Mouse (Mus musculus) large intestine, adult 2 months (tissue): ENCODE measurements around the gene Diaph3. TPM values are rescaled to one million over a fixed set of nuclear protein-coding genes. Genes with fewer than 3 reads are reported as not detected.

ENCODE experiments used
- DNase-seq: peaks from one replicate; pipeline ENCODE4 v3.0.0-alpha.2; 2012; ENCODE audit warnings: low read depth, low spot score
- WGBS: fragments of 180-500 bp; shearing (Covaris S2); methylation state at CpG from one replicate; pipeline ENCODE4 v1.1.7; 2018; 5-methylcytosine and 5-hydroxymethylcytosine counted together
- polyA plus RNA-seq: library from polyadenylated mRNA; depleted of rRNA; stranded (reverse); fragments of >200 nt; gene quantifications from 2 replicates; pipeline ENCODE4 v1.2.3, GENCODE M21; 2012

The Diaph3 gene
- polyA plus RNA-seq, 1 experiment: 0.57 TPM

GRCm38 (mm10) chr14:86869536-86869935 is 271.5 kb downstream of the Diaph3 start:
- WGBS: 85% methylated on average over 5 of the region's 5 CpGs
- peak; percentile 7 for DNase-seq

GRCm38 (mm10) chr14:86867143-86867542 is 273.9 kb downstream of the Diaph3 start:
- DNase-seq: no peak
- 76% methylated on average over 3 of the region's 3 CpGs for WGBS

GRCm38 (mm10) chr14:86864053-86864452 is 277.0 kb downstream of the Diaph3 start:
- no peak for DNase-seq
- 91% methylated on average over 3 of the region's 3 CpGs for WGBS

- 83% methylated on average over 11 of the region's 11 CpGs for WGBS
- DNase-seq: no peak
These were observed 279.6 kb downstream of the Diaph3 start for GRCm38 (mm10) chr14:86861277-86861946.

GRCm38 (mm10) chr14:86847154-86847810 is 293.8 kb downstream of the Diaph3 start:
- WGBS: 79% methylated on average over 4 of the region's 4 CpGs

GRCm38 (mm10) chr14:86844075-86844474 is 297.0 kb downstream of the Diaph3 start:
- WGBS: 89% methylated on average over 3 of the region's 3 CpGs
- no peak for DNase-seq

More at GRCm38 (mm10) chr14:86847154-86847810, 293.8 kb downstream of the Diaph3 start:
- DNase-seq: no peak

GRCm38 (mm10) chr14:86837642-86838041 is 303.4 kb downstream of the Diaph3 start:
- 21% methylated on average over 2 of the region's 2 CpGs for WGBS
- peak; percentile 32 for DNase-seq

- WGBS: 76% methylated on average over 2 of the region's 2 CpGs
These were observed 306.2 kb downstream of the Diaph3 start for GRCm38 (mm10) chr14:86834851-86835250.

GRCm38 (mm10) chr14:86834269-86834668 is 306.8 kb downstream of the Diaph3 start:
- 92% methylated on average over 6 of the region's 6 CpGs for WGBS
- no peak for DNase-seq

More at GRCm38 (mm10) chr14:86834851-86835250, 306.2 kb downstream of the Diaph3 start:
- DNase-seq: no peak

- WGBS: 29% methylated on average over 4 of the region's 4 CpGs
- no peak for DNase-seq
These were observed 308.0 kb downstream of the Diaph3 start for GRCm38 (mm10) chr14:86833003-86833402.

- WGBS: 95% methylated on average over 4 of the region's 4 CpGs
These were observed 324.8 kb downstream of the Diaph3 start for GRCm38 (mm10) chr14:86816246-86816645.

GRCm38 (mm10) chr14:86788880-86789641 is 352.0 kb downstream of the Diaph3 start:
- DNase-seq: no peak
- 83% methylated on average over 6 of the region's 6 CpGs for WGBS

More at GRCm38 (mm10) chr14:86816246-86816645, 324.8 kb downstream of the Diaph3 start:
- DNase-seq: no peak

GRCm38 (mm10) chr14:86786866-86787265 is 354.2 kb downstream of the Diaph3 start:
- no peak for DNase-seq

GRCm38 (mm10) chr14:86781553-86782273 is 359.3 kb downstream of the Diaph3 start:
- DNase-seq: peak; percentile 8
- 62% methylated on average over 6 of the region's 6 CpGs for WGBS

More at GRCm38 (mm10) chr14:86786866-86787265, 354.2 kb downstream of the Diaph3 start:
- WGBS: 48% methylated on average over 8 of the region's 8 CpGs

GRCm38 (mm10) chr14:86773311-86773710 is 367.7 kb downstream of the Diaph3 start:
- no peak for DNase-seq
- 88% methylated on average over 2 of the region's 2 CpGs for WGBS

- 84% methylated on average over 14 of the region's 14 CpGs for WGBS
- no peak for DNase-seq
These were observed 368.6 kb downstream of the Diaph3 start for GRCm38 (mm10) chr14:86772176-86773150.

- 95% methylated on average over 2 of the region's 2 CpGs for WGBS
These were observed 376.7 kb downstream of the Diaph3 start for GRCm38 (mm10) chr14:86764286-86764685.

More at GRCm38 (mm10) chr14:86764286-86764685, 376.7 kb downstream of the Diaph3 start:
- DNase-seq: no peak
